Mouse (Mus musculus): ENCODE results near the gene Psma6.
"Not testable (repeated sequence)": the region's sequence is repeated elsewhere in the genome, so short reads cannot be mapped to it uniquely, and the experiment has no call there.

Gene Psma6

GRCm38 (mm10) chr12:55384023-55384749 is at the start of gene Psma6:
Psma6 (plus strand) TSS chr12:55384222.
- CTCF ChIA-PET, result interaction anchor here (0.6 kb wide), 1 partner anchor 181 kb away, joined by 3 read pairs; the partner anchor contains the start of gene Aldoart2

GRCm38 (mm10) chr12:55338490-55338889 is 45.5 kb upstream of the Psma6 start:
- CTCF ChIA-PET, result not testable (repeated sequence)

DNA sequence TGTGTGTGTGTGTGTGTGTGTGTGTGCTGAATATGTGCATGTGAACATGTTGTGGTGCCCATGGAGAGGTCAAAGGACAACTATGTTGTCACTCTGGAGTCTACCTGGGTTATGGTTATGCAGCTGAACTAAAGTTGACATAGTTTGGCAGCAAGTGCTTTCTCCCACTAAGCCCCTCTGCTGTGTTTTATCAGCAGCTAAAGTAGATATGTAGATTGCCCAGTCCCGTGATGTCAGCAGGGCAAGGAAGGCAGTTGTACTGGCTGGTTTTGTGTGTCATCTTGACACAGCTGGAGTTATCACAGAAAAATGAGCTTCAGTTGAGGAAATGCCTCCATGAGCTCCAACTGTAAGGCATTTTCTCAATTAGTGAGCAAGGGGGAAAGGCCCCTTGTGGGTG is 41.0 kb upstream of the Psma6 start:
- CTCF ChIA-PET, result not testable (repeated sequence)

DNA sequence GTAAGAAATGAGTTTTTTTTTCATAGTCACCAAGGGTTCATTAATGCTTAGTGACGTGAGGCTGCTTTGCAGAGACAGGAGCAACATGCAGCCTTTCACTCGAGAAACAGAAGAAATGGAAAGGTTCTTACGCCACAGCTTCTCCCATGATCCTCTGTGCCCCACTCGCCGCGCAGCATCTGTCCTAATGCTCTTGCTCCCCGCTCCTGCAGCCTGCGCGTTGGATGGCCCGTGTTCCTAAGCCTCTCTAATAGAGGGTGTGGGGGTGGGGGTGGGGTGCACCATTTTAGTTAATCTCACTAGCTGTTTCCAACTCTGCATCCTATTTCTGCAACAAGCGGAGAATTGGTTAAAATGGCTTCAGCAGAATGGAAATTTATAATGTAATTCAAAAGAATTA is 40.0 kb upstream of the Psma6 start:
- CTCF ChIA-PET, result no interaction called here

DNA sequence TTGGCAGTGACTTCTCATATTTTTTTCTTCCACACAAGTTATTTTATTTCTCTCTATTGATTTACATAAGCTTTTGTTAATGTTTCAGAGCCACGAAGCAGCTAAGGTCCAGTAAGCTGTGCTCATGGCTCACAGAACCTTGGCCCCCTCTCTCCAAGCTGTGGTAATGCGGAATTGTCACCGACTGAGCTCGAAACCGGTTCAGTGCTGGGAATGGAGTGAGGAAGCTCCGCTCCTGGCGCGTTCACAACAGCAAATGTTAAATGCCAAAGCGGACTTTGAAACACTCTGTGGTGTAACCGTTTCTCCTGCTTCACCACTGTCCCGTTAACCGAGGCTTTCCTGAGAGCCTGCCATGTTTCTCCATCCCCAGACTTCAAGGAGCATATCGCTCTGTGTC is 39.4 kb upstream of the Psma6 start:
- CTCF ChIA-PET, result no interaction called here

GRCm38 (mm10) chr12:55353423-55353822 is 30.6 kb upstream of the Psma6 start:
- CTCF ChIA-PET, result no interaction called here

- CTCF ChIA-PET, result interaction anchor here (0.5 to 1.2 kb wide), 2 partner anchors 56 to 144 kb away, joined by 3 read pairs; no protein-coding TSS in a partner anchor
Observed at GRCm38 (mm10) chr12:55354904-55355303, 29.1 kb upstream of the Psma6 start.

- CTCF ChIA-PET, result no interaction called here
Observed at GRCm38 (mm10) chr12:55357303-55357702, 26.7 kb upstream of the Psma6 start.

- CTCF ChIA-PET, result interaction anchor here (0.6 kb wide), 1 partner anchor 88 kb away, joined by 9 read pairs; no protein-coding TSS in a partner anchor
Observed at GRCm38 (mm10) chr12:55360929-55361328, 23.1 kb upstream of the Psma6 start.

DNA sequence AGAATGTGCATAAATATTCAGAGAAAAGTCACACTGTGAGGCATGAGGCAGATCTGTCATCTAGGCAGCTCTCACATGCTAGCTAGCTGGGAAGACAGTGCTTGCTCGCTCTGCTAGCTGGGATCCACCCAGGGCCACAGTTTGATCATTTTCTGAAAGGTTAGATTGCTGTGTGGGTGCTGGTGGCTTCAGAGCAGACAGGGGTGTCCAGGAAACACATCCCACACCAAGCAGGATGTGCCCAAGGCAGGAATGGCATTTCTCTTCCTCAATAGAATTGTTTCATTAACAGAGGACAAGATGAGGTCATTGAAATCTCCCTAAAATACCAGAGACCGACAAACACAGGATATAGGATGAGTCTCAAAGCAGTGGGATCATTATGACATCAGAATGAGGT is 18.9 kb upstream of the Psma6 start:
- CTCF ChIA-PET, result no interaction called here

DNA sequence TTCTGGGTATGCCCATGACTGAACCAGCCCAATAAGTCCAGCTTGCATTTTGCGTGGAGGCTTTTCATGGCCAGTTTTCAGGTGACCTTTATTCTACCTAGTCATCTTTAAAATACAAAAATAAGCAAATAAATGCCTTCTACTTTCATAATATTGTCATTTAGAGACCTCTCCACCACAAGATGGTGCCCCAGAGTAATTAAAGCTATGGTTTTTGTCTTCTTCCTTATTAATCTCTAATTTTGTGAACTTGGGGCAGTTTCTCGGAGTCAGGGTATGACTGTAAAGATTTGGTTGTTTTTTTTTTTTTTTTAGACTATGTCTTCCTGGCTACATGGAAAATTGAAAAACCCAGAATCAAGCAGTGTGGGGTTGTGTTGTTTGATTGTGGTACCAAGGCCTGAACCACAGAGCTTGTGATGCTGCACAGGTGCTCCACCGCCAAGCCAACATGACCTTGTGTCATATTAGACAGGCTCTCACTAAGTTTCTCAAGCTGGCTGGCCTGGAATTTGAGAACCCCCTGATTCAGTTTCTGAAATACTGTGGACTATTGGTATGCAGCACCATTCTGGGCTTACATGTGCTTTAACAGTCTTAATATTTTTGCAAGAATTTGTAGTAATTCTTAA is 11.5 kb upstream of the Psma6 start:
- CTCF ChIA-PET, result interaction anchor here (0.6 to 1.6 kb wide), 6 partner anchors 15 to 288 kb away, joined by 3 to 22 read pairs (median 7); no protein-coding TSS in a partner anchor

GRCm38 (mm10) chr12:55376956-55377609 is 6.9 kb upstream of the Psma6 start:
- CTCF ChIA-PET, result no interaction called here

GRCm38 (mm10) chr12:55377610-55377980 is 6.4 kb upstream of the Psma6 start:
- CTCF ChIA-PET, result no interaction called here

DNA sequence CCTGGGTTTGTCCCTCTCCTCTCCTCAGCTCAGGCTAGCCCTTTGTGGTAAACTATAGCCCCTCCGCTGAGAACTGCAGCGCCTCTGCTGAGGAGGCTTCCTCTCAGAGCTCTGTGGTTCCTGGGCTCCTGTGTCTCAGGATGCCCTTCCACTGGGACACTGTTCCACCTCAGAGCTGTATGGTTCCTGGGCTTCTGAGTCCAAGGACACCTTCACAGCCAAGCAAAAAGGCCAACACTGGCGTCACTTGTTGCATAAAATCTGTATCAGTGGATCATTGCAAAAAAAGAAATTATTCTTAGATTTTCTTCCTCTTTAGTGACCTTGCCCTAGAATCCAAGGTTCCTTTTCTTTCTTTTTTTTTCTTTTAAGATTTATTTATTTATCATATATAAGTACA is 804 bp downstream of the Psma6 start:
- CTCF ChIA-PET, result no interaction called here

DNA sequence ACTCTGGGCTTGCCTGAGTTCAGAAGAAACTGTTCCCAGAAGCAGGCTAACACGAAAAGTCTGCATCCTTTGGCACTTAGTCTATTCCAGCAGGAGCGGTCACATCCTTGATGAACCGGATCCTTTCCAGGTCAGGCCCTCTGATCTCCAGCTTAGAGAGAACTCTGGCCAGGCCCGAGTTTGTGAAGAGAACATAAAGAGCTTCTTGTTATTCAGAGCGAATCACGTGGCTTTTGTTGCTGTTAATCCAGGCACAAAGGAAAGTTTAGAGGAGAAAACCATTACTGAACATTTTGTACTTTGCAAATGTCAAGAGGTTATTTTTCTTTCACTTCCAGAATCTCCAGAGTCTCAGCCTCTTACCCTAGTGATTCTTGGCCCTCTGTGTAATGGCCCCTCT is 1.9 kb downstream of the Psma6 start:
- CTCF ChIA-PET, result interaction anchor here (0.6 to 0.7 kb wide), 2 partner anchors 10 to 150 kb away, joined by 3 read pairs; no protein-coding TSS in a partner anchor

DNA sequence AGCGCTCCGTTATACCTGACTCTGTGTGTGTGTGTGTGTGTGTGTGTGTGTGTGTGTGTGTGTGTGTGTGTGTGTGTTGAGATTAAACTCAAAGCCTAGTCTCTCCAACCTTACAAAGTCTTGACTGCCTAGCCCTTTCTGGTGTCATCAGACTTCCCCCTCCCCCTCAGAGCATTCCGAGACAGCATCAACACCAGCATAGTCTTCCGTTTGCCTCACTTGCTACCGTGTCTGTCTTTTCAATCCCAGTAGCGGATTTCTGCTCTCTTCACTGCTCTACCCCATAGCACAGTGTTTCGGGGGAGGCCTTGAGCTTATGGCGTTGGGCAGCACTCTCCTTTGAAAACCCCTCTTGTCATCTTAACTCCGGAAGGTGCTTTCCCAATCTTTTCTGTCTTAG is 2.4 kb downstream of the Psma6 start:
- CTCF ChIA-PET, result interaction anchor here (0.6 kb wide), 2 partner anchors 81 to 150 kb away, joined by 3 to 4 read pairs; no protein-coding TSS in a partner anchor

GRCm38 (mm10) chr12:55387083-55387787 is 3.2 kb downstream of the Psma6 start:
- CTCF ChIA-PET, result interaction anchor here (0.6 to 1.0 kb wide), 4 partner anchors 11 to 92 kb away, joined by 3 to 8 read pairs (median 4); no protein-coding TSS in a partner anchor

- CTCF ChIA-PET, result interaction anchor here (0.6 to 1.0 kb wide), 6 partner anchors 11 to 108 kb away, joined by 3 to 8 read pairs (median 4); no protein-coding TSS in a partner anchor
Observed at GRCm38 (mm10) chr12:55387788-55388465, 3.9 kb downstream of the Psma6 start.

- CTCF ChIA-PET, result interaction anchor here (0.6 to 1.0 kb wide), 4 partner anchors 16 to 107 kb away, joined by 3 to 8 read pairs (median 6); no protein-coding TSS in a partner anchor
Observed at GRCm38 (mm10) chr12:55388478-55388877, 4.5 kb downstream of the Psma6 start.

DNA sequence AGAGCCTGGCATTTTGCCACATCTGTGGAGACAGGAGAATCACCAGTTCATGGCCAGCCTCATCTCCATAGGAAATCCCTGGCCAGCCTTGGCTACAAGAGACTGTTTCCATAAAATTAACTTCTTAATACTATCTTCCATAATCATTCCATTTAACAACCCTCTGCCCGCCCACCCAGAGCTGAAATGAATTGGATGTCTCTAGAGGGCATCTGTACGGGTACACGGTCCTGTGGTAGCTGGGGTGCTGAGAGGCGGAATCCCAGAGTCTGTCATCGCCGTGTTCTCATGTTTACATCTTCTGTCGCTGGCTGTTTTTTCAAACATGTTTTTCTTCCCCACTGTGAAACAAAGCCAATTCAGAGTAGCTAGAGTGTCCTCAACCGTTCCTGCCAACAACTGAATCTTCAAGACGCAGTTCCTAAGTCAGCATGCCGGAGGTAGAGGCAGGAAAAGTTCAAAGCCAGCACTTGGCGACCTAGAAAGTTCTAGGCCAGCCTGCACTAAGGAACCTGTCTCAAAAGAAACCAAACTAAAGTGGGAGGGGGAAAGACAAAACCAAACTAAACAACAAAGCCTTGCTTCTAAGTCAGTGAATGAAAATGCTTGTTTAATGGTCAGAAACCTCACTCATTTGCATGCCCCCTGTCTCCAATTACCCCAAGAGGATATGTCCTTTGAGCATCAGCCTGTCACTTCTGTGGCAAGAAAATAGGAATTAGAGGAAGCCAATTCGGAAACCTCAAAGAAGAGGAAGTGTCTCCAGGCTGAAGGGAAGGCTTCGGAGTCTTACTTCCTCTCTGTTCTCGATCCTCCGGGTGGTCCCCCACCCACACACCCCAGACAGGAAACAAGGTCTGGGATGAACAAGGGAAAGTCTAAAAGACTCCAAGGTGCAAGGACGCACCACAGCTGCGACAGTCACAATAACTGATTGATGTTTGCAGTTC is 5.4 kb downstream of the Psma6 start:
- CTCF ChIA-PET, result interaction anchor here (0.7 kb wide), 1 partner anchor 17 kb away, joined by 3 read pairs; no protein-coding TSS in a partner anchor
